Mouse (Mus musculus) midbrain, embryonic 12.5 days (tissue): ENCODE results near the gene Hebp1. TPM values are rescaled to one million over a fixed set of nuclear protein-coding genes. Genes with fewer than 3 reads are reported as not detected.

Experiments used
- ATAC-seq: fragments of 200-750 bp; cut with Nextera tagmentation; 2 replicates; pipeline ENCODE4 v1.8.0; 2017; ENCODE audit warnings: low read depth, moderate TSS enrichment, moderate library complexity; ENCODE audit not compliant: low FRiP score
- H3K27ac ChIP-seq: fragments of 300-500 bp; sonication (generic); replicated peaks from 2 replicates; pipeline ENCODE4 v1.5.1; 2016; ENCODE audit warnings: mild to moderate bottlenecking
- H3K27me3 ChIP-seq: fragments of 300-500 bp; sonication (generic); 2 replicates; pipeline ENCODE4 v1.6.1; 2016; ENCODE audit warnings: mild to moderate bottlenecking
- H3K36me3 ChIP-seq: fragments of 300-500 bp; sonication (generic); 2 replicates; pipeline ENCODE4 v1.6.1; 2016
- H3K4me1 ChIP-seq: fragments of 300-500 bp; sonication (generic); 2 replicates; pipeline ENCODE4 v1.6.1; 2016
- H3K4me2 ChIP-seq: fragments of 300-500 bp; sonication (generic); replicated peaks from 2 replicates; pipeline ENCODE4 v1.6.1; 2016; ENCODE audit warnings: mild to moderate bottlenecking, moderate library complexity
- H3K4me3 ChIP-seq: fragments of 300-500 bp; sonication (generic); 2 replicates; pipeline ENCODE4 v1.5.1; 2016; ENCODE audit warnings: mild to moderate bottlenecking
- H3K9ac ChIP-seq: fragments of 300-500 bp; sonication (generic); replicated peaks from 2 replicates; pipeline ENCODE4 v1.6.1; 2016; ENCODE audit warnings: mild to moderate bottlenecking, moderate library complexity
- H3K9me3 ChIP-seq: fragments of 300-500 bp; sonication (generic); 2 replicates; pipeline ENCODE4 v1.6.1; 2016; ENCODE audit warnings: mild to moderate bottlenecking
- WGBS: fragments of 180-500 bp; shearing (Covaris S2); methylation state at CpG from one replicate; pipeline ENCODE4 v1.1.7; 2016; 5-methylcytosine and 5-hydroxymethylcytosine counted together
- polyA plus RNA-seq: library from polyadenylated mRNA; unstranded; fragments of >200 nt; fragmentation: Nextera tagmentation; extraction: Ambion mirVana; gene quantifications from 2 replicates; pipeline ENCODE4 v1.2.1, GENCODE M21; 2016

Gene Hebp1
- polyA plus RNA-seq, 1 experiment from 2014 or later, result 4.0 TPM

DNA sequence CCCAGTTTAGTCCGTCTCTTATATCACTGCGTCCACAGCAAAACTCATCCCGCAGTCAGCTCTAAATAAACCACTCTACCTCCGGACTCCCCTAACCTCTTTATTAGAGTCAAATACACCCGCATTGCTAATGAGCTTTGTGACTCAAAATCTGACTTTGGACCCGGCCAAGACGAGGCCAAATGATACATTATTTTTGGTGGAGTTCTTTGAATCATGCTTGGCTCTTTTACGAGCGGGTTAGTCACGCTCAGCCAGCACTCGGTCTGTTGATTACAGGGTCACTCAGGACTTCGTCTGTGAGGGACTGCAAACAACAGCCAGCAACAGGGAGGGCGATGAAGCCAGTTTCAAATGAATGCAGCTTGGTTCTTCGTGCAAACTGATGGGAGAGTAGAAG is 59.1 kb downstream of the Hebp1 start:
- H3K27ac ChIP-seq, result no peak overlapping the region
- H3K4me1 ChIP-seq, result peaks cover 11% of the 10 kb centered on the region; the same call in 1 of the 2 replicates
- no peak overlapping the region for H3K4me3 ChIP-seq
- no peaks in the 10 kb centered on the region for H3K9me3 ChIP-seq
- H3K27me3 ChIP-seq, result peaks cover 7% of the 10 kb centered on the region; the same call in 1 of the 2 replicates
- no peaks in the 10 kb centered on the region for H3K36me3 ChIP-seq
- WGBS, result 72% methylated on average over 14 of the region's 14 CpGs
- H3K9ac ChIP-seq, result no peak overlapping the region
- no peak for ATAC-seq
- no peak overlapping the region for H3K4me2 ChIP-seq

DNA sequence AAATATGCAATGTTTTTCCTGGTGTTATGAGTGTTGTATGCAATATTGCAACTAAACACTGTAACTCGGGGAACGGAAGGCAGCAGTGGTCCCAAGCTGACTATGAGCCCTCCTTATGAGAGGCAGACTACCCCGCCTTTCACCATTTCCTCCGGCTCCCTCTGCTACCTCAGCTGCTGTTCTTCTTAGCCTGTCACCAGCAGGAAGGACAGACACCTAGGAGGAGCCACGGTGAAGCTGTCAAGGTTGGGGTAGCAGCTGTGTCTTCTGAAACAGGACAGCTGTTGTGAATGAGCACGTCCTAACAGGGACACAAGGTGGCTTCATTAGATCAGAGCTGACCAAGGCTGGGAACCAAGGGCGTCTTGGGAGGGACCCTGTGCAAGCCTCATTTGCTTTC is 59.6 kb downstream of the Hebp1 start:
- no peak overlapping the region for H3K9ac ChIP-seq
- no peaks in the 10 kb centered on the region for H3K36me3 ChIP-seq
- H3K4me3 ChIP-seq, result no peak overlapping the region
- WGBS, result 83% methylated on average over 7 of the region's 7 CpGs
- H3K4me2 ChIP-seq, result no peak overlapping the region
- H3K9me3 ChIP-seq, result no peaks in the 10 kb centered on the region
- no peak overlapping the region for H3K27ac ChIP-seq
- H3K27me3 ChIP-seq, result peaks cover 8% of the 10 kb centered on the region
- no peak for ATAC-seq
- H3K4me1 ChIP-seq, result peaks cover 11% of the 10 kb centered on the region; the same call in 1 of the 2 replicates

DNA sequence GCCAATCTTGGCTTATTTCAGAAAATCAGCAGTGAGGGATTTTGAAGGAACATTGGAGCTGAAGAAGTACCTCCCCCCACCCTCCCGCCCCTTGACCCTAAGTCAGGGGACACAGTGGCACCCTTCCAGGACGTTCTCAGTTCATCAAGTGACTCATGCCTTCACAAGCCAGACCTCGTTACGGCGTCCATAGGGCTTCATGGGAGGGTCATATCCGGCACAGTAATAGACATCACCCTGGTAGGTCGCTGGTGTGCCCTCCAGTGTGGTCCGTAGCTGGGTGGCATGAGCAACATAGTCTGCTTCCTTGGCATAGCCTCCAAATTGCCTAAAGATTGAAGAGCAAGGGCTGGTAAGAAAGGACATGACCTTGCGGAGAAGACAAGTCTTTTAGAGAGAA is 60.1 kb downstream of the Hebp1 start:
- Histone ChIP-seq H3K4me1 (peaks cover 11% of the 10 kb centered on the region; the same call in 1 of the 2 replicates), H3K27me3 (peaks cover 10% of the 10 kb centered on the region), H3K9ac (no peak overlapping the region), H3K36me3 (no peaks in the 10 kb centered on the region), H3K9me3 (no peaks in the 10 kb centered on the region), H3K4me3 (no peak overlapping the region), H3K4me2 (no peak overlapping the region), H3K27ac (no peak overlapping the region)
- ATAC-seq, result no peak
- WGBS, result 87% methylated on average over 9 of the region's 9 CpGs

DNA sequence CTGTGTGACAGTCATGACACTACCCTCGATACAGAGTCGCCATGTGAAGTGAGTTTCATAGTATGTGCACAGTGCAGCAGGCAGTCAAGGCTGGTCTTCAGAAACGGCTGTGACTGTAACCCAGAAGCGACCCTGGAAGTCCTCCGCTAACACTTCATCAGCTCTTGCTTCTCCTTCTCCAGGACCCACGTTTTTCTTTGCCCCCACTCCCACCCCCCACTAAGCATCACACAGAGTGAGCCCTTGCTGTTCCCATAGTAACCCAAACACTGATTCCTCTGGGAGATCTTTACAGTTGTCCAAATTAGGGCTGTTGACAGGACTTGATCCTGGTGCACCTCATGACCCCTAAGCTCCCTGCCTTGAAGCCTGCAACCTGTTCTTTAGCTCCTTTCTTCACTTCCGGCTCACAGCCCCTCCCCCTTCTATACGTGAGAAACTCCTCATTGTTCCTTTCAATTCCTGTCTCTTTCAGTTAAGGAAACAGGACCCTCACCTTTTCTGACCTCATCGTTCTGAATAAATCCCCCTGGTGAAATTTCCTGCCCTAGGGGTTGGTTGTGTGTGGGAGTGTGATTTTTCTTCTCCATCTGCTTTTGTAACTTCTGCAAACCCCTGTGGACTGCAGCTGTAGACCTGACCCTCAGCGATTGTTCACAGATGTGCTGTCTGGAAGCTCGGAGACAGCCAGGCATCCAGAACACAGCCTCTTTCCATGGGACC is 61.2 kb downstream of the Hebp1 start:
- no peak; the same call in 1 of the 2 replicates for ATAC-seq
- peaks cover 10% of the 10 kb centered on the region for H3K27me3 ChIP-seq
- H3K9me3 ChIP-seq, result no peaks in the 10 kb centered on the region
- 42% methylated on average over 11 of the region's 11 CpGs for WGBS
- no peak overlapping the region for H3K9ac ChIP-seq
- H3K36me3 ChIP-seq, result no peaks in the 10 kb centered on the region
- H3K4me2 ChIP-seq, result no peak overlapping the region
- peaks cover 11% of the 10 kb centered on the region; the same call in 1 of the 2 replicates for H3K4me1 ChIP-seq
- H3K4me3 ChIP-seq, result no peak overlapping the region
- no peak overlapping the region for H3K27ac ChIP-seq

DNA sequence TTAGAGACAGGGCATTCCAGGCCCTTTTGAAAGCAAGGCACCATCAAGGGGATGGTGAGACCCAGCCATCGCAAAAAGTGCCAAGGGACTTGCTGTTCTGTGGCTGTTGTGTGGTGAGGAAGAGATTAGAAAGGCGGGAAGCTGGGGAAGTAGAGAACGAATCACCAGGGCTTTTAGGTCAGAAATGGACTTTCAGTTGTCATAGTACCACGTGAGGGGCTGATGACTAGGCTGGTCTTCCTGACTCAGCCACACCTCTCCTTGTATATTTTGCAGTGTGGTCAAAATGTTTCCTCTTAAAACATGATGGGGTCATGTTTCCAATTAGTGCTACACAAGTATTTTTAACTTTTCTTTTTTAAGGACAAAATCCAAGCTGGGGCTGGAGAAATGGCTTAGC is 62.1 kb downstream of the Hebp1 start:
- peaks cover 9% of the 10 kb centered on the region; the same call in 1 of the 2 replicates for H3K4me1 ChIP-seq
- H3K36me3 ChIP-seq, result no peaks in the 10 kb centered on the region
- no peaks in the 10 kb centered on the region for H3K9me3 ChIP-seq
- no peak overlapping the region for H3K4me2 ChIP-seq
- peaks cover 9% of the 10 kb centered on the region for H3K27me3 ChIP-seq
- no peak overlapping the region for H3K27ac ChIP-seq
- no peak for ATAC-seq
- WGBS, result 87% methylated on average over 4 of the region's 4 CpGs
- no peak overlapping the region for H3K4me3 ChIP-seq
- H3K9ac ChIP-seq, result no peak overlapping the region

DNA sequence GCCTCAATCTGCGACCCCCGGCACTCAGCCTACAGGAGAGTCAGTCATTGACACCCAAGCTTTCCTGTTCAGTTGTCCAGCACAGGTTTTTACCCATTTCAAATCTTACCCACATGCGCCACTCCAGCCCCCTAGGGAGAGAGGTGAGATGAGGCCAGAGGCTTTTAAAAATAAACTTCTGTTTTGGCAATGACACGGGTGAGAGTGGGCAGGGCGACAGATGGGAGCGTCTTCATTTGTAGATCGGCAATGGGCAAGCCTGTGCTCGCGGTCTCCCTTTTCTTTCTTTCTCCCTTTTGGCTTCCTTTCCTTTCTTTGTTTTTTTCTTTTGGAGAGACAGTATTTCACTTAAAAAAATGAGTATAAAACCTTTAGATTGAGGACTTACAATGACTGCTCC is 64.3 kb downstream of the Hebp1 start:
- peaks cover 9% of the 10 kb centered on the region; the same call in 1 of the 2 replicates for H3K4me1 ChIP-seq
- no peak overlapping the region for H3K4me2 ChIP-seq
- H3K27ac ChIP-seq, result no peak overlapping the region
- ATAC-seq, result no peak
- H3K4me3 ChIP-seq, result no peak overlapping the region
- no peaks in the 10 kb centered on the region for H3K9me3 ChIP-seq
- no peak overlapping the region for H3K9ac ChIP-seq
- whole genome bisulfite sequencing, result 93% methylated on average over 9 of the region's 9 CpGs
- peaks cover 11% of the 10 kb centered on the region for H3K27me3 ChIP-seq
- no peaks in the 10 kb centered on the region for H3K36me3 ChIP-seq

DNA sequence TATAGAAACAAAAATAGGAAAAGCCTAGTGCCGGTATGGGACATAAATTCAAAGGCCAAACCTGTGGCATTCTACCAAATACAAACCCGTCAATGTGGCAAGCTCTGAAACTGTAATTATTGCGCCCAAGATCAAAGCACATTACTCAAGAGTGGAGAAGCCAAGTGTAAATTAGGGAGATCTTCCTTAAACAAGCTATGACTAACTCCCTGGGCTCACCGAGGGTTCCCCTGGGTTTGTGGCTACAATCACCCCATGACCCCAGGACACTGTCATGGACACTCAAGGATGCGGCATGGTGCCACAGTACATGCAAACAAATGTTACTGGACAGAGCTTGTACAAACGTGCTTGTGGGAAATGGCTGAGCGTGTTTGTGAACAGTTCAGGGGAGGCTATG is 64.7 kb downstream of the Hebp1 start:
- no peak for ATAC-seq
- no peak overlapping the region for H3K9ac ChIP-seq
- WGBS, result 85% methylated on average over 7 of the region's 7 CpGs
- H3K27me3 ChIP-seq, result peaks cover 11% of the 10 kb centered on the region
- H3K4me3 ChIP-seq, result no peak overlapping the region
- no peaks in the 10 kb centered on the region for H3K36me3 ChIP-seq
- H3K4me1 ChIP-seq, result peaks cover 9% of the 10 kb centered on the region; the same call in 1 of the 2 replicates
- no peak overlapping the region for H3K27ac ChIP-seq
- no peak overlapping the region for H3K4me2 ChIP-seq
- H3K9me3 ChIP-seq, result no peaks in the 10 kb centered on the region

DNA sequence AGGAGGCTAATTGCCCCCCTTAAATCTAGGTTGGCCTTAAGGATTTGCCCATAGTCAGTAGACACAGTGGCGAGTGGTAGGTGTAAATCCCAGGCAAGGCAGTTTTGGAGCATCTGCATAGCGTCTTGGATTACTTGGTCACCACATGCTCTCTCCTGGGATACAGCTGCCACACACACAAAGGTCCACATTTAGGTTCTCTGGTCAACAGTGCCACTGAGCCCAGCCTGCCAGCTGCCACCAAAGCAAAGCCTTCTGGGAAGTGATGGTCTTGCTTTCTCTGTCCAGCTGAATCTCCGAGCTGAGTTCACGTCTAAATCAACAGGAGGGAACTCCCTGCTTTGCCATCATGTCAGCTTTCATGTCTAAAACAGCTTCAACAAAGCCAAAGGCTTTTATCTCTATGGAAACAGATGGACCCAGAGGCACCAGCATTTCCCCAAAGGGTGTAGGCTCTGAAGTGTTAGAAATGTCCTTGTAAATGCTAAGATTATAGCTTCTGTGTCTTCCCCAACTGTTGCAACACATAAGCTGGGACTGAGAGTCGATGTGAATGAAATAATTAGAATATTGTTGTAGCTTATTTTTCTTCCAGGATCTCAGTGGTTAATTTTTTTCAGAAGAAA is 73.0 kb downstream of the Hebp1 start:
- Histone ChIP-seq H3K9me3 (no peaks in the 10 kb centered on the region), H3K36me3 (no peaks in the 10 kb centered on the region), H3K4me1 (0 out of 2 replicates have a peak, but pooled peaks cover 4% of the 10 kb centered on the region), H3K4me2 (no peak overlapping the region), H3K9ac (no peak overlapping the region), H3K27ac (no peak overlapping the region), H3K27me3 (peaks cover 19% of the 10 kb centered on the region), H3K4me3 (no peak overlapping the region)
- WGBS, result 45% methylated on average over 5 of the region's 5 CpGs
- no peak; the same call in 1 of the 2 replicates for ATAC-seq

DNA sequence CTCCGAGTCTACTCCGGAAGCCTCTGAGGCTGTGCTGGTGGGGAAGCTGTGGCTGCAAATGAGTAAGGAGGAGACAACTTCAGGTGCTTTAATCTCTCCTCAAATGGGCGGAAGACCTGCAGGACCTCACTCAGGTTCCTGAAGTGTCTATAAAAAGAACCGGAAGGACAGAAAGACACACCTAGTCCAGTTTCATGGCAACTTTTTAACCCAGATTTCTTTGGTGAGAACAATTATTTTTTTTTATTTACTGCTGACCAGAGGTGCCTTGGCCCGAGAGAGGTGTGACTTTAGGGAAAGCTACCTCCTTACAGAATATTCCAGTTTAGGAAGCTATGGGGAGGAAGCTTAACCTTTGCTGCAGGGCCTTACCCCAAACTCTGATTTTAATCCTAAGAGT is 79.6 kb downstream of the Hebp1 start, which contains the start of gene Gprc5d:
Gprc5d (minus strand) TSS at position 101 of the 400 bp plus-strand sequence.
- H3K9me3 ChIP-seq, result no peaks in the 10 kb centered on the region
- ATAC-seq, result no peak
- H3K27ac ChIP-seq, result no peak within 1 kb of the TSS
- no peak within 1 kb of the TSS for H3K4me2 ChIP-seq
- H3K36me3 ChIP-seq, result no peaks in the 10 kb centered on the region
- no peak within 1 kb of the TSS for H3K9ac ChIP-seq
- WGBS, result 90% methylated on average over 5 of the region's 5 CpGs
- peaks cover 2% of the 10 kb centered on the region; the same call in 1 of the 2 replicates for H3K4me1 ChIP-seq
- no peak within 1 kb of the TSS for H3K4me3 ChIP-seq
- H3K27me3 ChIP-seq, result peaks cover 53% of the 10 kb centered on the region

DNA sequence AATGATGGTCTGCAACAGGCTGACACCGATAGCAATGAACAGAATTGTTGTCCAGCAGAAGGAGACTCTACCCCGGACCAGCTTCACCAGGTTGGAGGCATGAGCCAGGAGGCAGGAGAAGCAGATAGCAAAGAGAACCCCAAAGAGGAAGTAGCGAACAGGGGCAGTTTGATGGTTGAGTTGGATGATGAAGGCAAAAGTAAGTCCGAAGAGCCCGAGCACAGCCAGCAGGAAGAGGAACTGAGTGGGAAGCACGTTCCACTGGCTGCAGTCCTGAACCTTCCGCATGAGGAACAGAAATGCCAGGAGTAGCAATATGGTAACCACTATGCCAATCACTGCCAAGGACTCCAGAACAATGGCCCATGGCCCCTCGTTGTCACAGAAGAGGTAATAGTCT is 81.3 kb downstream of the Hebp1 start:
- no peak overlapping the region for H3K4me3 ChIP-seq
- H3K9me3 ChIP-seq, result no peaks in the 10 kb centered on the region
- no peak overlapping the region for H3K27ac ChIP-seq
- H3K36me3 ChIP-seq, result no peaks in the 10 kb centered on the region
- no peak overlapping the region for H3K4me2 ChIP-seq
- peaks cover 10% of the 10 kb centered on the region; the same call in 1 of the 2 replicates for H3K4me1 ChIP-seq
- WGBS, result 94% methylated on average over 8 of the region's 8 CpGs
- no peak for ATAC-seq
- H3K9ac ChIP-seq, result no peak overlapping the region
- peaks cover 50% of the 10 kb centered on the region for H3K27me3 ChIP-seq

DNA sequence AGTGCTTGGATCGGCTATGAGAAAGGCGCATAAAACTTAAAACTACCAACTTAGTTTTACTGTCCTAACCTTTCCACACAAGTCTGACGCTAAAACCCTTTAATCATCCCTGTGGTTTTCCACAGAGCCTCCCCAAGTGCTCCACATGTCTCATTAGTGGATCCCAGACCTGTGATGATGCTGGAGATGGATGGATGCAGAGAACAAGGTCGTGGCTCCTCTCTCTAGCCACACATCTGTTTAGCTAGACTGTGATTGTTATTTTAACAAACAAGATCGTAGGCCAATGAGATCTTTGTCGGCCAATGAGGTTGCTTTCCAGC is 84.7 kb downstream of the Hebp1 start:
- Histone ChIP-seq H3K27ac (no peak overlapping the region), H3K27me3 (peaks cover 63% of the 10 kb centered on the region), H3K36me3 (no peaks in the 10 kb centered on the region), H3K9ac (no peak overlapping the region), H3K4me1 (peaks cover 10% of the 10 kb centered on the region; the same call in 1 of the 2 replicates), H3K9me3 (no peaks in the 10 kb centered on the region), H3K4me3 (no peak overlapping the region), H3K4me2 (0 out of 2 replicates have a peak overlapping the region, but pooled peaks have one; percentile 7)
- WGBS, result 17% methylated on average over 6 of the region's 6 CpGs
- ATAC-seq, result peak; percentile 41; the same call in 1 of the 2 replicates

DNA sequence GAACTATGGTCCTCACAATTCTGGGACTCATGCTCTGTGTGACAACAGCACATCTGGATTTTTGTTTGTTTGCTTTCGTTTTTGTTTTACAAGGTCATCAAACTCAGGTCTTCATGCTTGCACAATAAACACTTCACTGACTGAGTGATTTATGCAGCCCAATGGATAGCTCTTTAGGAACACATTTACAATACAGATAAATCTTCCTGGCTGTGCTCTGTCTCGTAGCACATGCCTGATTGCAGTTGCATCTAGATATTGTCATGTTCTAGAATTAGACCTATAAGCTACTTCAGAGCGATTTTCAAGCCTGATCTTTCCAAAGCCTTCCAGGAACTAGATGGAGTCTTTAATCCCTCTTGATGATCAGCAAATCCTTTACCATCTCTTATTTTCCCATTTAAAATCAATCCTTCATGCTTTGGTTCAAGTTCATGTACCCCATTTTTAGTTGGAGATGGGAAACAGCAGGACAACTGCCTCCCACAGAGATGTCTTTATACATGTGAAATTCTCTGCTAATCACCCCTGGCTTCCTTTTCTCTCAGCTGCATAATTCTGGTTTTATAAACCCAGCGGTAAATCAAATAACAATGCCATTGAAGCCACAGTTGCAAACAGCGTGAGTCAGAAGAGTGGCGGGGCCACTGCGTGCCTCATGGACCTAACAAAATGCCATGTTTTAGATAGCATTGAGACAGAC is 85.3 kb downstream of the Hebp1 start:
- Histone ChIP-seq H3K27me3 (peaks cover 67% of the 10 kb centered on the region), H3K4me2 (0 out of 2 replicates have a peak overlapping the region, but pooled peaks have one; percentile 7), H3K9me3 (no peaks in the 10 kb centered on the region), H3K9ac (no peak overlapping the region), H3K36me3 (no peaks in the 10 kb centered on the region), H3K27ac (no peak overlapping the region), H3K4me3 (no peak overlapping the region), H3K4me1 (peaks cover 10% of the 10 kb centered on the region; the same call in 1 of the 2 replicates)
- WGBS, result 13% methylated on average over 7 of the region's 7 CpGs
- peak; percentile 84 for ATAC-seq
